Mouse (Mus musculus) lung, postnatal 0 days (tissue): Measurements from ENCODE around the gene Entpd1. TPM values are rescaled to one million over a fixed set of nuclear protein-coding genes. Genes with fewer than 3 reads are reported as not detected.
A peak's percentile ranks its signal among the peaks of the same experiment; 100 is the strongest.

Experiments
- ATAC-seq: fragments of 200-750 bp; cut with Nextera tagmentation; 2 replicates; pipeline ENCODE4 v1.8.0; 2017; ENCODE audit warnings: moderate library complexity
- DNase-seq: peaks from one replicate; pipeline ENCODE4 v3.0.0-alpha.2; 2016; ENCODE audit warnings: low spot score
- H3K27ac ChIP-seq: fragments of 300-500 bp; sonication (generic); 2 replicates; pipeline ENCODE4 v1.5.1; 2014; ENCODE audit warnings: antibody characterized with exemption, mild to moderate bottlenecking, low read length, mixed read lengths
- H3K27me3 ChIP-seq: fragments of 300-500 bp; sonication (generic); replicated peaks from 2 replicates; pipeline ENCODE4 v1.6.1; 2014; ENCODE audit warnings: low read length, mixed read lengths; ENCODE audit not compliant: insufficient read depth
- H3K36me3 ChIP-seq: fragments of 300-500 bp; sonication (generic); 2 replicates; pipeline ENCODE4 v1.6.1; 2014; ENCODE audit warnings: low read length, mixed read lengths; ENCODE audit not compliant: insufficient read depth
- H3K4me1 ChIP-seq: fragments of 300-500 bp; sonication (generic); 2 replicates; pipeline ENCODE4 v1.6.1; 2014; ENCODE audit warnings: antibody characterized with exemption, low read depth, low read length, mixed read lengths; ENCODE audit not compliant: insufficient read depth
- H3K4me2 ChIP-seq: fragments of 300-500 bp; sonication (generic); replicated peaks from 2 replicates; pipeline ENCODE4 v1.6.1; 2014; ENCODE audit warnings: low read depth, mild to moderate bottlenecking, low read length, moderate library complexity, mixed read lengths
- H3K4me3 ChIP-seq: fragments of 300-500 bp; sonication (generic); 2 replicates; pipeline ENCODE4 v1.5.1; 2014; ENCODE audit warnings: low read depth, low read length
- H3K9ac ChIP-seq: fragments of 300-500 bp; sonication (generic); replicated peaks from 2 replicates; pipeline ENCODE4 v1.6.1; 2014; ENCODE audit warnings: low read depth, mild to moderate bottlenecking
- H3K9me3 ChIP-seq: fragments of 300-500 bp; sonication (generic); 2 replicates; pipeline ENCODE4 v1.6.1; 2016; ENCODE audit warnings: low read length, mixed read lengths
- CTCF ChIP-seq: IDR thresholded peaks from 2 replicates; pipeline ENCODE4 v1.5.1; 2016; ENCODE audit warnings: antibody characterized with exemption, mild to moderate bottlenecking
- EP300 ChIP-seq: IDR thresholded peaks from 2 replicates; pipeline ENCODE4 v1.6.1; 2016; ENCODE audit warnings: antibody characterized with exemption, mild to moderate bottlenecking, control low read depth
- WGBS: fragments of 180-500 bp; shearing (Covaris S2); extraction: QIAGEN DNeasy Blood & Tissue Kit; methylation state at CpG from one replicate; pipeline ENCODE4 v1.1.7; 2014; 5-methylcytosine and 5-hydroxymethylcytosine counted together
- polyA plus RNA-seq: library from polyadenylated mRNA; unstranded; fragments of >200 nt; fragmentation: Nextera tagmentation; extraction: Ambion mirVana; gene quantifications from 2 replicates; pipeline ENCODE4 v1.2.1, GENCODE M21; 2015

Entpd1 gene
- polyA plus RNA-seq, result 27.9 and 32.2 TPM in 2 replicates

GRCm38 (mm10) chr19:40611830-40612506, at the start of gene Entpd1, which contains the start of gene Tctn3:
Gene Entpd1 (plus strand): TSS chr19:40612366.
Gene Tctn3 (minus strand): TSS chr19:40612233.
- Histone ChIP-seq H3K4me3 (peak within 1 kb of the TSS; percentile 58), H3K27me3 (no peaks in the 10 kb centered on the region), H3K36me3 (peaks cover 4% of the 10 kb centered on the region; the same call in 1 of the 2 replicates), H3K9me3 (no peaks in the 10 kb centered on the region), H3K4me1 (no peaks in the 10 kb centered on the region), H3K4me2 (peak within 1 kb of the TSS; percentile 66), H3K27ac (no peak within 1 kb of the TSS), H3K9ac (peak within 1 kb of the TSS; percentile 13; the same call in 1 of the 2 replicates)
- TF ChIP-seq EP300 (no peak), CTCF (peak; percentile 98)
- peak; percentile 100 for ATAC-seq
- under 1% methylated on average over 45 of the region's 45 CpGs for WGBS
- peak; percentile 99 for DNase-seq

GRCm38 (mm10) chr19:40563880-40564645, 48.1 kb upstream of the Entpd1 start:
- ATAC-seq, result no peak
- TF ChIP-seq CTCF (no peak), EP300 (no peak)
- H3K27ac ChIP-seq, result no peak overlapping the region

GRCm38 (mm10) chr19:40567616-40568015, 44.5 kb upstream of the Entpd1 start:
- no peaks in the 10 kb centered on the region for H3K27me3 ChIP-seq
- H3K36me3 ChIP-seq, result peaks cover 4% of the 10 kb centered on the region; the same call in 1 of the 2 replicates
- WGBS, result 84% methylated on average over 3 of the region's 3 CpGs
- DNase-seq (no peak), ATAC-seq (no peak)
- H3K9ac ChIP-seq, result no peak overlapping the region
- no peak overlapping the region for H3K4me3 ChIP-seq
- H3K4me1 ChIP-seq, result no peaks in the 10 kb centered on the region
- H3K9me3 ChIP-seq, result no peaks in the 10 kb centered on the region
- H3K4me2 ChIP-seq, result no peak overlapping the region
- no peak overlapping the region for H3K27ac ChIP-seq
- TF ChIP-seq CTCF (no peak), EP300 (no peak)

More at GRCm38 (mm10) chr19:40563880-40564645, 48.1 kb upstream of the Entpd1 start:
- DNase-seq, result no peak
- Histone ChIP-seq H3K36me3 (peaks cover 4% of the 10 kb centered on the region; the same call in 1 of the 2 replicates), H3K27me3 (no peaks in the 10 kb centered on the region), H3K9ac (no peak overlapping the region), H3K4me3 (no peak overlapping the region), H3K9me3 (no peaks in the 10 kb centered on the region), H3K4me2 (no peak overlapping the region), H3K4me1 (no peaks in the 10 kb centered on the region)
- WGBS, result 82% methylated on average over 10 of the region's 10 CpGs

GRCm38 (mm10) chr19:40570726-40571125, 41.4 kb upstream of the Entpd1 start:
- DNase-seq (no peak), ATAC-seq (no peak)
- whole genome bisulfite sequencing, result 67% methylated on average over 9 of the region's 9 CpGs
- Histone ChIP-seq H3K36me3 (peaks cover 4% of the 10 kb centered on the region; the same call in 1 of the 2 replicates), H3K9me3 (no peaks in the 10 kb centered on the region), H3K4me2 (no peak overlapping the region), H3K9ac (no peak overlapping the region), H3K27me3 (no peaks in the 10 kb centered on the region), H3K4me3 (no peak overlapping the region), H3K27ac (no peak overlapping the region), H3K4me1 (no peaks in the 10 kb centered on the region)
- TF ChIP-seq EP300 (no peak), CTCF (no peak)

GRCm38 (mm10) chr19:40575438-40575837, 36.7 kb upstream of the Entpd1 start:
- ATAC-seq (no peak), DNase-seq (no peak)
- H3K9me3 ChIP-seq, result no peaks in the 10 kb centered on the region
- H3K9ac ChIP-seq, result no peak overlapping the region
- no peak overlapping the region for H3K4me3 ChIP-seq
- H3K27ac ChIP-seq, result no peak overlapping the region
- H3K4me2 ChIP-seq, result no peak overlapping the region
- no peaks in the 10 kb centered on the region for H3K4me1 ChIP-seq
- TF ChIP-seq EP300, result no peak
- TF ChIP-seq CTCF, result no peak
- no peaks in the 10 kb centered on the region for H3K36me3 ChIP-seq
- WGBS, result 69% methylated on average over 5 of the region's 5 CpGs
- no peaks in the 10 kb centered on the region for H3K27me3 ChIP-seq

GRCm38 (mm10) chr19:40580902-40581301, 31.3 kb upstream of the Entpd1 start:
- ATAC-seq (no peak), DNase-seq (no peak)
- Histone ChIP-seq H3K4me2 (no peak overlapping the region), H3K9ac (no peak overlapping the region), H3K36me3 (no peaks in the 10 kb centered on the region), H3K4me3 (no peak overlapping the region), H3K4me1 (no peaks in the 10 kb centered on the region), H3K9me3 (no peaks in the 10 kb centered on the region), H3K27ac (no peak overlapping the region), H3K27me3 (no peaks in the 10 kb centered on the region)
- WGBS, result 64% methylated on average over 2 of the region's 2 CpGs
- no peak for TF ChIP-seq CTCF
